Mouse (Mus musculus) MEL (cell line): ENCODE results near the gene Map2k1. TPM values are rescaled to one million over a fixed set of nuclear protein-coding genes. Genes with fewer than 3 reads are reported as not detected.
"Not testable (repeated sequence)": the region's sequence is repeated elsewhere in the genome, so short reads cannot be mapped to it uniquely, and the experiment has no call there.

Source experiments
- DNase-seq: peaks from one replicate; pipeline ENCODE4 v3.0.0; 2011; ENCODE audit warnings: low read depth, low spot score
- H3K27ac ChIP-seq: 2 replicates; pipeline ENCODE4 v1.5.1; 2012; ENCODE audit warnings: low read depth, mild to moderate bottlenecking, control low read depth, low read length, moderate library complexity; ENCODE audit not compliant: control insufficient read depth
- H3K27me3 ChIP-seq, 2 experiments: fragments of 150-350 bp in 1 of 2; sonication (generic) in 1 of 2; 2 replicates each; pipeline ENCODE4 v1.6.1; 2012; ENCODE audit warnings: low read length in 2 of 2, mild to moderate bottlenecking in 2 of 2, improper control_type of control experiment in 1 of 2, moderate library complexity in 1 of 2; ENCODE audit not compliant: insufficient read depth in 2 of 2, control insufficient read depth in 1 of 2
- H3K36me3 ChIP-seq, 2 experiments: 2 replicates each; pipeline ENCODE4 v1.6.1; 2012 to 2014; ENCODE audit warnings: low read length in 2 of 2, improper control_type of control experiment in 1 of 2, inconsistent platforms in 1 of 2, mild to moderate bottlenecking in 1 of 2; ENCODE audit not compliant: insufficient read depth in 2 of 2, control insufficient read depth in 1 of 2
- H3K4me1 ChIP-seq, 2 experiments: fragments of 150-350 bp in 1 of 2; sonication (generic) in 1 of 2; 2 replicates each; pipeline ENCODE4 v1.6.1; 2012; ENCODE audit warnings: low read length in 2 of 2, improper control_type of control experiment in 1 of 2, mild to moderate bottlenecking in 1 of 2; ENCODE audit not compliant: insufficient read depth in 2 of 2, control insufficient read depth in 1 of 2
- H3K4me3 ChIP-seq, 2 experiments: fragments of 150-350 bp in 1 of 2; sonication (generic) in 1 of 2; 2 replicates each; pipeline ENCODE4 v1.5.1; 2012; ENCODE audit warnings: low read depth in 2 of 2, low read length in 2 of 2, mild to moderate bottlenecking in 2 of 2, moderate library complexity in 2 of 2, control low read depth in 1 of 2, improper control_type of control experiment in 1 of 2; ENCODE audit not compliant: control insufficient read depth in 1 of 2, insufficient read depth in 1 of 2
- H3K79me2 ChIP-seq: 2 replicates; pipeline ENCODE4 v1.6.1; 2012; ENCODE audit warnings: mild to moderate bottlenecking, low read length, moderate library complexity; ENCODE audit not compliant: control insufficient read depth, poor library complexity, insufficient read depth
- H3K9ac ChIP-seq: 2 replicates; pipeline ENCODE4 v1.6.1; 2012; ENCODE audit warnings: low read depth, mild to moderate bottlenecking, control low read depth, low read length, moderate library complexity; ENCODE audit not compliant: control insufficient read depth, poor library complexity, severe bottlenecking
- H3K9me3 ChIP-seq: fragments of 150-350 bp; sonication (generic); replicated peaks from 2 replicates; pipeline ENCODE4 v1.6.1; 2012; ENCODE audit warnings: mild to moderate bottlenecking, low read length, improper control_type of control experiment, moderate library complexity; ENCODE audit not compliant: insufficient read depth
- BHLHE40 ChIP-seq: IDR thresholded peaks from 2 replicates; pipeline ENCODE4 v1.6.1; 2012; ENCODE audit warnings: low read depth, mild to moderate bottlenecking, inconsistent platforms, low read length, improper control_type of control experiment, borderline replicate concordance
- CHD2 ChIP-seq: IDR thresholded peaks from 2 replicates; pipeline ENCODE4 v1.6.1; 2011; ENCODE audit warnings: low read length, improper control_type of control experiment
- CTCF ChIP-seq, 3 experiments: IDR thresholded peaks in 2 of 3; conservative IDR thresholded peaks in 1 of 3; 2 replicates each; pipeline ENCODE4 v1.5.1; 2011 to 2012; ENCODE audit warnings: low read length in 3 of 3, low read depth in 2 of 3, mild to moderate bottlenecking in 2 of 3, improper control_type of control experiment in 1 of 3, inconsistent platforms in 1 of 3, mixed read lengths in 1 of 3, moderate library complexity in 1 of 3; ENCODE audit not compliant: control insufficient read depth in 1 of 3, insufficient read depth in 1 of 3, poor library complexity in 1 of 3, severe bottlenecking in 1 of 3
- ELF1 ChIP-seq: IDR thresholded peaks from 2 replicates; pipeline ENCODE4 v1.6.1; 2014; ENCODE audit warnings: low read depth, mild to moderate bottlenecking, inconsistent platforms, low read length, improper control_type of control experiment, moderate library complexity
- ETS1 ChIP-seq: IDR thresholded peaks from 2 replicates; pipeline ENCODE4 v1.6.1; 2012; ENCODE audit warnings: low read depth, mild to moderate bottlenecking, inconsistent platforms, low read length, improper control_type of control experiment, moderate library complexity
- GABPA ChIP-seq: IDR thresholded peaks from 2 replicates; pipeline ENCODE4 v1.6.1; 2012; ENCODE audit warnings: low read depth, mild to moderate bottlenecking, inconsistent platforms, low read length, improper control_type of control experiment, moderate library complexity
- HCFC1 ChIP-seq: IDR thresholded peaks from 2 replicates; pipeline ENCODE4 v1.6.1; 2012; ENCODE audit warnings: low read depth, mild to moderate bottlenecking, inconsistent platforms, low read length, improper control_type of control experiment, moderate library complexity
- JUND ChIP-seq: IDR thresholded peaks from 2 replicates; pipeline ENCODE4 v1.6.1; 2011; ENCODE audit warnings: low read depth, mild to moderate bottlenecking, improper control_type of control experiment, low read length
- MAZ ChIP-seq: IDR thresholded peaks from 2 replicates; pipeline ENCODE4 v1.6.1; 2012; ENCODE audit warnings: low read depth, mild to moderate bottlenecking, inconsistent platforms, low read length, improper control_type of control experiment
- MEF2A ChIP-seq: IDR thresholded peaks from 2 replicates; pipeline ENCODE4 v1.6.1; 2014; ENCODE audit warnings: low read depth, mild to moderate bottlenecking, inconsistent platforms, low read length, improper control_type of control experiment; ENCODE audit not compliant: poor library complexity, insufficient replicate concordance, severe bottlenecking; ENCODE audit errors: extremely low read depth
- MYB ChIP-seq: IDR thresholded peaks from 2 replicates; pipeline ENCODE4 v1.6.1; 2011; ENCODE audit warnings: mild to moderate bottlenecking, low read depth, low read length, improper control_type of control experiment
- MYC ChIP-seq: IDR thresholded peaks from 2 replicates; pipeline ENCODE4 v1.6.1; 2011; ENCODE audit warnings: low read depth, mild to moderate bottlenecking, low read length, improper control_type of control experiment, moderate library complexity
- POLR2AphosphoS2 ChIP-seq: IDR thresholded peaks from 2 replicates; pipeline ENCODE4 v1.6.1; 2011; ENCODE audit warnings: low read length, improper control_type of control experiment
- POLR2AphosphoS5 ChIP-seq: IDR thresholded peaks from 2 replicates; pipeline ENCODE4 v1.6.1; 2012; ENCODE audit warnings: low read depth, borderline replicate concordance, mild to moderate bottlenecking, inconsistent platforms, low read length, moderate library complexity, mixed read lengths
- RAD21 ChIP-seq: IDR thresholded peaks from 2 replicates; pipeline ENCODE4 v1.6.1; 2011; ENCODE audit warnings: mild to moderate bottlenecking, low read depth, low read length, improper control_type of control experiment
- RCOR1 ChIP-seq: IDR thresholded peaks from 2 replicates; pipeline ENCODE4 v1.6.1; 2012; ENCODE audit warnings: low read depth, mild to moderate bottlenecking, inconsistent platforms, low read length, improper control_type of control experiment
- SIN3A ChIP-seq: IDR thresholded peaks from 2 replicates; pipeline ENCODE4 v1.6.1; 2012; ENCODE audit warnings: low read length, improper control_type of control experiment, inconsistent platforms
- SMC3 ChIP-seq: IDR thresholded peaks from 2 replicates; pipeline ENCODE4 v1.6.1; 2011; ENCODE audit warnings: low read depth, low read length, improper control_type of control experiment
- TAL1 ChIP-seq: IDR thresholded peaks from 2 replicates; pipeline ENCODE4 v1.6.1; 2012; ENCODE audit warnings: mild to moderate bottlenecking, inconsistent platforms, low read length, moderate library complexity, mixed read lengths
- TBP ChIP-seq: IDR thresholded peaks from 2 replicates; pipeline ENCODE4 v1.8.0; 2011; ENCODE audit warnings: low read depth, low read length, improper control_type of control experiment
- UBTF ChIP-seq: IDR thresholded peaks from 2 replicates; pipeline ENCODE4 v1.6.1; 2012; ENCODE audit warnings: low read depth, mild to moderate bottlenecking, inconsistent platforms, low read length, improper control_type of control experiment, moderate library complexity, borderline replicate concordance; ENCODE audit not compliant: insufficient read depth
- USF2 ChIP-seq, 2 experiments: IDR thresholded peaks; 2 replicates each; pipeline ENCODE4 v1.6.1; 2011 to 2012; ENCODE audit warnings: improper control_type of control experiment in 2 of 2, low read length in 2 of 2, borderline replicate concordance in 1 of 2, inconsistent platforms in 1 of 2, low read depth in 1 of 2, mild to moderate bottlenecking in 1 of 2; ENCODE audit not compliant: insufficient read depth in 1 of 2
- ZMIZ1 ChIP-seq: IDR thresholded peaks from 2 replicates; pipeline ENCODE4 v1.6.1; 2012; ENCODE audit warnings: low read depth, mild to moderate bottlenecking, inconsistent platforms, low read length, improper control_type of control experiment, moderate library complexity
- polyA plus RNA-seq, 2 experiments: library from polyadenylated mRNA; stranded (reverse) in 1 of 2; unstranded in 1 of 2; fragments of >175 nt in 1 of 2; fragments of >200 nt in 1 of 2; gene quantifications; 2 replicates each; pipeline versions ENCODE4 v1.2.1 to v1.2.4; 2012; ENCODE audit warnings: low replicate concordance in 2 of 2, low read depth in 1 of 2; ENCODE audit not compliant: insufficient read length in 2 of 2, insufficient read depth in 1 of 2, missing spikeins in 1 of 2
- total RNA-seq: library from RNA; depleted of rRNA; stranded (reverse); fragments of 300-350 nt; gene quantifications from 2 replicates; pipeline ENCODE4 v1.2.3, GENCODE M21; 2012

The Map2k1 gene
- total and polyA plus RNA-seq, 3 experiments, result 29.2 to 48.0 TPM; not detected in 1

DNA sequence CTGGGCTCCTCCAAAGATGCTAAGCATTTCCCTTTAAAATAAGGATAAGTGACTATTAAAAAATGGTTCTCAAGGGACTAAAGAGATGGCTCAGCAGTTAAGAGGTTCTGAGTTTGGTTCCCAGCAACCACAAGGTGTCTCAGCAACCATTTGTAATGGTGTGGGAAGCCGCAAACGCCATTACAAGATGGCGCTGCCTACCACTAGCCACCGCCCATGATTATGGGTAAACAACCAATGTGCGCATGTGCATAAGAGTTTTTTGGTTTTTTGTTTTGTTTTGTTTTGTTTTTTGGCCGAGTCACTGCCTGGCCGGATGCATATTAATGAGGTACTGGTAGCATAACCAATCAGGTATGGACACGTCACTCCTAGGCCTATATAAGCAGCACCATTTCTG, 15.4 kb upstream of the Map2k1 start:
- H3K36me3 ChIP-seq, H3K27ac ChIP-seq, H3K4me3 ChIP-seq, H3K79me2 ChIP-seq, DNase-seq, H3K4me1 ChIP-seq, H3K9ac ChIP-seq, H3K9me3 ChIP-seq, H3K27me3 ChIP-seq: not testable (repeated sequence)

DNA sequence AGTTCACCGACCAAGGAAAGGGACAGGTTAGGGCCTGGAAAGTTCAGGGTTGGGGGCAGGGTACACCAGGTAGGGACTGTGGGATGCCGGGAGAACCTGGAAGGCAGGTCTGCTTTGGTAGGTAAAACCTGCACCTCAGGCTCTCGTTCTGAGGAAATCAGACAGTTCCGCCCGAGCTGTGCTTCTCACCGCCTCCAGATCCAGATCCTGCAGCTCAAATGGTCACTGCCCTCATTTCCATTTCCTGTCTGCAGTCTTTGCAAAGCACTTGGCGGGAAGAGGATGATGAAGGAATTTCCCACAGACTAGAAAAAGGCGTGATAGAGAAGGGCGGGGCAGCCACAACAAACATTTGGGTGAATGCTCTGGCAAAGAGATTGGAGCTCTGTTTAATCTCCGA, 14.8 kb upstream of the Map2k1 start:
- TF ChIP-seq UBTF (no peak), CHD2 (no peak), ELF1 (no peak), TAL1 (no peak), CTCF (IDR thresholded peaks at IDR 0.05 in 2 of 3, conservative IDR thresholded peaks at IDR 0.05 in 1 of 3; ENCODE audit: control insufficient read depth in 1 of 3, insufficient read depth in 1 of 3, low read depth in 2 of 3, low read length in 3 of 3, poor library complexity in 1 of 3, severe bottlenecking in 1 of 3) (no peak), ETS1 (no peak), MAZ (no peak), POLR2AphosphoS2 (no peak), RAD21 (no peak), USF2 (IDR thresholded peaks at IDR 0.05; ENCODE audit: borderline replicate concordance in 1 of 2, insufficient read depth in 1 of 2, low read depth in 1 of 2, low read length in 2 of 2) (no peak), MYC (no peak), POLR2AphosphoS5 (no peak), JUND (no peak), SIN3A (no peak), MEF2A (no peak)
- DNase-seq, result no peak
- no peaks in the 10 kb centered on the region for H3K9me3 ChIP-seq
- H3K4me3 ChIP-seq, result no peak overlapping the region
- no peak overlapping the region for H3K9ac ChIP-seq
- no peaks in the 10 kb centered on the region for H3K36me3 ChIP-seq
- no peak overlapping the region for H3K27ac ChIP-seq
- no peaks in the 10 kb centered on the region; a peak in 1 of 4 replicates for H3K27me3 ChIP-seq
- H3K4me1 ChIP-seq, result no peaks in the 10 kb centered on the region
- H3K79me2 ChIP-seq, result no peaks in the 10 kb centered on the region

DNA sequence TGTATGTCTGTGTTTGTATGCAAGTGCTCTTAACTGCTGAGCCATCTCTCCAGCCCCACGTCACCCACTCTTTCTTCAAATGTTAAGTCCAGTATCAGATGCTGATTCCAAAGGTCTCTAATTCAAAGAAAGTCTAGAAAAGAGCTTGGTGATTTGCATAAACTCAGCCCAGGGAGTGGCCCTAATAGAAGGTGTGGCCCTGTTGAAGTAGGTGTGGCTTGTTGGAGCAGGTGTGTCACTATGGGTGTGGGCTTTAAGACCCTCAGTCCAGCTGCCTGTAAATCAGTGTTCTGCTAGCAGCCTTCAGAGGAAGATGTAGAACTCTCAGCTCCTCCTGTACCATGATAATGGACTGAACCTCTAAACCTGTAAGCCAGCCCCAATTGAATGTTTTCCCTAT, 13.8 kb upstream of the Map2k1 start:
- no peak overlapping the region for H3K4me3 ChIP-seq
- H3K9me3 ChIP-seq, result no peaks in the 10 kb centered on the region
- no peak overlapping the region for H3K9ac ChIP-seq
- DNase-seq, result no peak
- no peaks in the 10 kb centered on the region for H3K79me2 ChIP-seq
- no peaks in the 10 kb centered on the region; a peak in 1 of 4 replicates for H3K27me3 ChIP-seq
- H3K36me3 ChIP-seq, result no peaks in the 10 kb centered on the region
- H3K4me1 ChIP-seq, result no peaks in the 10 kb centered on the region
- TF ChIP-seq MYB (no peak), RCOR1 (no peak), TBP (no peak), ELF1 (no peak), HCFC1 (no peak), GABPA (no peak), MYC (no peak), CTCF (IDR thresholded peaks at IDR 0.05 in 2 of 3, conservative IDR thresholded peaks at IDR 0.05 in 1 of 3; ENCODE audit: control insufficient read depth in 1 of 3, insufficient read depth in 1 of 3, low read depth in 2 of 3, low read length in 3 of 3, poor library complexity in 1 of 3, severe bottlenecking in 1 of 3) (no peak), SIN3A (no peak), SMC3 (no peak), USF2 (IDR thresholded peaks at IDR 0.05; ENCODE audit: borderline replicate concordance in 1 of 2, insufficient read depth in 1 of 2, low read depth in 1 of 2, low read length in 2 of 2) (no peak), ZMIZ1 (no peak), BHLHE40 (no peak)
- TF ChIP-seq, all 39 proteins: peak for 0
- no peak overlapping the region for H3K27ac ChIP-seq
